Mouse (Mus musculus): ENCODE data around the gene Rgs6. TPM values are rescaled to one million over a fixed set of nuclear protein-coding genes. Genes with fewer than 3 reads are reported as not detected.

Gene Rgs6
- polyA plus RNA-seq, 1 experiment, result 0.57 TPM

GRCm38 (mm10) chr12:82723017-82723540 is 135.0 kb downstream of the Rgs6 start:
- Histone ChIP-seq H3K27me3 (ENCODE audit: control insufficient read depth, insufficient read depth, low read length) (no peaks in the 10 kb centered on the region), H3K36me3 (ENCODE audit: control insufficient read depth, insufficient read depth, low read length) (no peaks in the 10 kb centered on the region), H3K4me3 (ENCODE audit: low read depth, low read length) (no peak overlapping the region), H3K27ac (ENCODE audit: insufficient read depth, low read depth, low read length) (no peak overlapping the region), H3K4me1 (ENCODE audit: control insufficient read depth, insufficient read depth, insufficient read length, low read length) (no peaks in the 10 kb centered on the region)
- no peak for TF ChIP-seq CTCF (IDR thresholded peaks at IDR 0.05; ENCODE audit: extremely low read depth, insufficient read length, insufficient replicate concordance, low read depth, low read length)
- WGBS, result 84% methylated on average over 8 of the region's 8 CpGs

- Histone ChIP-seq H3K4me1 (ENCODE audit: control insufficient read depth, insufficient read depth, insufficient read length, low read length) (no peaks in the 10 kb centered on the region), H3K4me3 (ENCODE audit: low read depth, low read length) (no peak overlapping the region), H3K27me3 (ENCODE audit: control insufficient read depth, insufficient read depth, low read length) (no peaks in the 10 kb centered on the region), H3K27ac (ENCODE audit: insufficient read depth, low read depth, low read length) (no peak overlapping the region), H3K36me3 (ENCODE audit: control insufficient read depth, insufficient read depth, low read length) (no peaks in the 10 kb centered on the region)
- 81% methylated on average over 4 of the region's 4 CpGs for WGBS
- TF ChIP-seq POLR2A (IDR thresholded peaks at IDR 0.05; ENCODE audit: low read depth, low read length), result no peak
- no peak for TF ChIP-seq CTCF (IDR thresholded peaks at IDR 0.05; ENCODE audit: extremely low read depth, insufficient read length, insufficient replicate concordance, low read depth, low read length)
Measured at GRCm38 (mm10) chr12:82726255-82726654, 138.2 kb downstream of the Rgs6 start.

DNA sequence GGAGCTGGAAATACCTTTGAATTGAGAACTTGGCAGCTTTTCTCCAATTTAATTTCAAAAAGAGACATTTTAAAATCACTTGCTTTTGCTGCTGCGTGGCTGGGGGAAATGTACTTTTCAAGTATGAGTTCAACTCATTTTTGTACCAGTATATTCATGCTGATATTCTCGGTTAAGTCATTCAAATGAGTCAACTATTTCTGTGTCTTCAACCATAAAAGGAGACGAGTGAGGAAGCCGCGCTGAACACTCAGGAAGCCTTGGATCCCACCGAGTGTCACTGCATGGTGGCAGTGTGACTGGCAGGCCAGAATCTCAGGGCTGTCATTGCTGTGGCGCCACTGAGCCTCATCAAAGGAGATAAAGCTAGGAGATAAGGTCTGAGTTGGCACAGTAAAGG is 143.5 kb downstream of the Rgs6 start:
- Histone ChIP-seq H3K27ac (ENCODE audit: insufficient read depth, low read depth, low read length) (no peak overlapping the region), H3K27me3 (ENCODE audit: control insufficient read depth, insufficient read depth, low read length) (no peaks in the 10 kb centered on the region), H3K4me1 (ENCODE audit: control insufficient read depth, insufficient read depth, insufficient read length, low read length) (no peaks in the 10 kb centered on the region), H3K36me3 (ENCODE audit: control insufficient read depth, insufficient read depth, low read length) (no peaks in the 10 kb centered on the region), H3K4me3 (ENCODE audit: low read depth, low read length) (no peak overlapping the region)
- 68% methylated on average over 7 of the region's 7 CpGs for WGBS
- TF ChIP-seq CTCF (IDR thresholded peaks at IDR 0.05; ENCODE audit: extremely low read depth, insufficient read length, insufficient replicate concordance, low read depth, low read length), result no peak
- TF ChIP-seq POLR2A (IDR thresholded peaks at IDR 0.05; ENCODE audit: low read depth, low read length), result no peak

- TF ChIP-seq POLR2A (IDR thresholded peaks at IDR 0.05; ENCODE audit: low read depth, low read length) (no peak), CTCF (IDR thresholded peaks at IDR 0.05; ENCODE audit: extremely low read depth, insufficient read length, insufficient replicate concordance, low read depth, low read length) (no peak)
- H3K27ac ChIP-seq (ENCODE audit: insufficient read depth, low read depth, low read length), result no peak overlapping the region
- no peaks in the 10 kb centered on the region for H3K27me3 ChIP-seq (ENCODE audit: control insufficient read depth, insufficient read depth, low read length)
- no peaks in the 10 kb centered on the region for H3K36me3 ChIP-seq (ENCODE audit: control insufficient read depth, insufficient read depth, low read length)
- WGBS, result 72% methylated on average over 3 of the region's 3 CpGs
- no peaks in the 10 kb centered on the region for H3K4me1 ChIP-seq (ENCODE audit: control insufficient read depth, insufficient read depth, insufficient read length, low read length)
- H3K4me3 ChIP-seq (ENCODE audit: low read depth, low read length), result no peak overlapping the region
Measured at GRCm38 (mm10) chr12:82742955-82743354, 154.9 kb downstream of the Rgs6 start.

DNA sequence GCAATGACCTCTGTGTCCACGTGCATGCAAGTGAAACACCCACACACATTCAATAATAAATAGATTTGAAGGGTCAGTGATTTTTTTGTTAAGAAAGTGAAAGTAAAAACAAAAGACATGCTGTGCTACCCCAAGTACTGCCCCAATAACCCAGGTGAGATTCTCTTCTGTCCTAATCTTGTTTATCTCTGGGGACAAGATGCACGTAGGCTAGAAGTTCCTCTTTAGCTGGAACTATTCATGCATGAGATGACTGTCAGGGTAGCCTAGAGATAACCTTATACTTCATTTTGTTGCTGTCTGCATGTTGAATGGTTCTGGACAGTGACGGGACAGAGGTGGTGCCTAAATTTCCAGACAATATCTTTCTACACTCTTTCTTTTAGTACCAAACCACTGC is 155.9 kb downstream of the Rgs6 start:
- 53% methylated on average over 3 of the region's 3 CpGs for WGBS
- no peak overlapping the region for H3K27ac ChIP-seq (ENCODE audit: insufficient read depth, low read depth, low read length)
- no peaks in the 10 kb centered on the region for H3K36me3 ChIP-seq (ENCODE audit: control insufficient read depth, insufficient read depth, low read length)
- no peaks in the 10 kb centered on the region for H3K4me1 ChIP-seq (ENCODE audit: control insufficient read depth, insufficient read depth, insufficient read length, low read length)
- H3K27me3 ChIP-seq (ENCODE audit: control insufficient read depth, insufficient read depth, low read length), result no peaks in the 10 kb centered on the region
- no peak for TF ChIP-seq CTCF (IDR thresholded peaks at IDR 0.05; ENCODE audit: extremely low read depth, insufficient read length, insufficient replicate concordance, low read depth, low read length)
- no peak overlapping the region for H3K4me3 ChIP-seq (ENCODE audit: low read depth, low read length)

DNA sequence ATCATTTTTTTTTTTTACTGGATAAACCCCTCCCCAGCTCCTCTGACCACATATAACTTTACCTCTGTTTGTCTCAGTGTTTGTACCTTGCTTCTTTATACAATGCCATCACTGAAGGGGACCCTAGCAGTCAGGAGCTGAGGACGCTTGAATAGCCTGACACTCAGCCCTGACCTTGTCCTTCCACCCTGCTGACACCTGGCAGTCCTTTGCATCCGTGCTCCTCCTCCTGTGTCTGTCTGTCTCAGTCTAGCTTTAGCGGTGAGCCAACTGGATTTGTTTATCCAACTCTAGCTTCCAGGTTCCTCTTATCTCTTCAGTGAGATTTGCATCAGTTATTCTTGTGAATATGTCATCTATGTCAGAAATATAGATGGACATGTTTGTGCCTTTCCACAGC is 156.7 kb downstream of the Rgs6 start:
- H3K27me3 ChIP-seq (ENCODE audit: control insufficient read depth, insufficient read depth, low read length), result no peaks in the 10 kb centered on the region
- 36% methylated on average over 3 of the region's 3 CpGs for WGBS
- H3K4me3 ChIP-seq (ENCODE audit: low read depth, low read length), result no peak overlapping the region
- H3K4me1 ChIP-seq (ENCODE audit: control insufficient read depth, insufficient read depth, insufficient read length, low read length), result no peaks in the 10 kb centered on the region
- no peaks in the 10 kb centered on the region for H3K36me3 ChIP-seq (ENCODE audit: control insufficient read depth, insufficient read depth, low read length)
- no peak overlapping the region for H3K27ac ChIP-seq (ENCODE audit: insufficient read depth, low read depth, low read length)
- TF ChIP-seq POLR2A (IDR thresholded peaks at IDR 0.05; ENCODE audit: low read depth, low read length), result no peak
- no peak for TF ChIP-seq CTCF (IDR thresholded peaks at IDR 0.05; ENCODE audit: extremely low read depth, insufficient read length, insufficient replicate concordance, low read depth, low read length)

DNA sequence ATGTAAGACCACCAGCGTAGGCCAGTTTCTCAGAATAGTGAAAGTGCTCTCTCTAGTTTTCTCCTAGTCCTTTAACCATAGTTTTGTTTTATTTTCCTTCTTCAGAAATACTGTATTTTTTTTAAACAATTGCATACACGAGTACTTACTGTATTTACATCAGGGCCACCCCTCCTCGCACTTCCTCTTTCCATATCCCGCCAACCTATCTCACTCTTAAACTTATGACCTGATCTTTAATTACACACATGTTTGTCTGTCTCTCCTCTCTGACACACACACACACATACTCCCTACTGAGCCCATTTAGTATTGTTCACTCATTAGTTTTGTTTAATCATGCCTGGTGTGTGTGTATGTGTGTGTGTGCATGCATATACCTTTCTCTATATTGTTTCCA is 159.0 kb downstream of the Rgs6 start:
- H3K4me1 ChIP-seq (ENCODE audit: control insufficient read depth, insufficient read depth, insufficient read length, low read length), result no peaks in the 10 kb centered on the region
- WGBS, result 75% methylated on average over 4 of the region's 4 CpGs
- no peak overlapping the region for H3K4me3 ChIP-seq (ENCODE audit: low read depth, low read length)
- no peak overlapping the region for H3K27ac ChIP-seq (ENCODE audit: insufficient read depth, low read depth, low read length)
- no peak for TF ChIP-seq CTCF (IDR thresholded peaks at IDR 0.05; ENCODE audit: extremely low read depth, insufficient read length, insufficient replicate concordance, low read depth, low read length)
- TF ChIP-seq POLR2A (IDR thresholded peaks at IDR 0.05; ENCODE audit: low read depth, low read length), result no peak
- H3K27me3 ChIP-seq (ENCODE audit: control insufficient read depth, insufficient read depth, low read length), result no peaks in the 10 kb centered on the region
- H3K36me3 ChIP-seq (ENCODE audit: control insufficient read depth, insufficient read depth, low read length), result no peaks in the 10 kb centered on the region

- Histone ChIP-seq H3K27me3 (ENCODE audit: control insufficient read depth, insufficient read depth, low read length) (no peaks in the 10 kb centered on the region), H3K4me1 (ENCODE audit: control insufficient read depth, insufficient read depth, insufficient read length, low read length) (no peaks in the 10 kb centered on the region), H3K27ac (ENCODE audit: insufficient read depth, low read depth, low read length) (no peak overlapping the region), H3K36me3 (ENCODE audit: control insufficient read depth, insufficient read depth, low read length) (no peaks in the 10 kb centered on the region), H3K4me3 (ENCODE audit: low read depth, low read length) (no peak overlapping the region)
- TF ChIP-seq CTCF (IDR thresholded peaks at IDR 0.05; ENCODE audit: extremely low read depth, insufficient read length, insufficient replicate concordance, low read depth, low read length) (no peak), POLR2A (IDR thresholded peaks at IDR 0.05; ENCODE audit: low read depth, low read length) (no peak)
- 76% methylated on average over 2 of the region's 2 CpGs for WGBS
Measured at GRCm38 (mm10) chr12:82751846-82752245, 163.8 kb downstream of the Rgs6 start.

Measured in small intestine, adult 2 months (tissue).